Mouse (Mus musculus) olfactory bulb, adult 2 months (tissue): ENCODE measurements around the gene B3gnt7. TPM values are rescaled to one million over a fixed set of nuclear protein-coding genes. Genes with fewer than 3 reads are reported as not detected.

ENCODE experiments used
- H3K27ac ChIP-seq: fragments of 200-500 bp; 2 replicates; pipeline ENCODE4 v1.5.1; 2012; ENCODE audit warnings: low read depth, low read length; ENCODE audit not compliant: insufficient read depth
- H3K4me1 ChIP-seq: fragments of 200-500 bp; 2 replicates; pipeline ENCODE4 v1.6.1; 2012; ENCODE audit warnings: low read length; ENCODE audit not compliant: control insufficient read depth, insufficient read depth
- H3K4me3 ChIP-seq: fragments of 200-500 bp; 2 replicates; pipeline ENCODE4 v1.5.1; 2012; ENCODE audit warnings: mild to moderate bottlenecking, low read depth, low read length, moderate library complexity; ENCODE audit not compliant: insufficient read depth
- CTCF ChIP-seq: fragments of 200-500 bp; IDR thresholded peaks from 2 replicates; pipeline ENCODE4 v1.5.1; 2012; ENCODE audit warnings: low read depth, mild to moderate bottlenecking, low read length, moderate library complexity; ENCODE audit not compliant: insufficient read depth
- POLR2A ChIP-seq: fragments of 200-500 bp; IDR thresholded peaks from 2 replicates; pipeline ENCODE4 v1.6.1; 2012; ENCODE audit warnings: mild to moderate bottlenecking, low read depth, low read length, moderate library complexity; ENCODE audit not compliant: insufficient read depth
- WGBS: fragments of 180-500 bp; shearing (Covaris S2); methylation state at CpG from one replicate; pipeline ENCODE4 v1.1.7; 2018; 5-methylcytosine and 5-hydroxymethylcytosine counted together
- polyA plus RNA-seq: library from polyadenylated mRNA; stranded (reverse); fragments of >200 nt; gene quantifications from 2 replicates; pipeline ENCODE4 v1.2.4, GENCODE M21; 2012; ENCODE audit warnings: low replicate concordance; ENCODE audit not compliant: missing spikeins, insufficient read depth, insufficient read length

The B3gnt7 gene
- polyA plus RNA-seq, 1 experiment = not detected

DNA sequence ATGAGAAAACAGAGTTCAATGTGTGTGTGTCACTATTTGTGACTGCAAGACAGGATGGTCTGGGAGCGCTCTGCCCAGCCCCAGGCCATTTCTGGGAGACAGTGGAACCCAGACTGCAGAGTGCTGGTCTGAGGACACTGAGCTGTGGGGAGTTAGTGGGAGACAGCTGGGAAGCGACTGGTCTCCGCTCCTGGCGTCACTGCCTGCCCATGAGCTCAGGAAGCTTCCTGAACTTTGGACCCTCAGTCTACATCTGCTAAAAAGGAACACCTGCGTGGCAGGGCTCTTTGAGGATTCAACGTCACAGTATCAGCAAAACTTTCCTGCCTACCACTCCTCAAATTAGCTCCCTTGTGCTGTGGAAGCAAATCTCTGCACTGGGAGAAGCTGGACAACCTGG is 30.9 kb upstream of the B3gnt7 start:
- TF ChIP-seq CTCF (no peak), POLR2A (no peak)
- Histone ChIP-seq H3K4me3 (no peak overlapping the region), H3K4me1 (peaks cover 6% of the 10 kb centered on the region), H3K27ac (no peak overlapping the region)
- 85% methylated on average over 6 of the region's 6 CpGs for WGBS

DNA sequence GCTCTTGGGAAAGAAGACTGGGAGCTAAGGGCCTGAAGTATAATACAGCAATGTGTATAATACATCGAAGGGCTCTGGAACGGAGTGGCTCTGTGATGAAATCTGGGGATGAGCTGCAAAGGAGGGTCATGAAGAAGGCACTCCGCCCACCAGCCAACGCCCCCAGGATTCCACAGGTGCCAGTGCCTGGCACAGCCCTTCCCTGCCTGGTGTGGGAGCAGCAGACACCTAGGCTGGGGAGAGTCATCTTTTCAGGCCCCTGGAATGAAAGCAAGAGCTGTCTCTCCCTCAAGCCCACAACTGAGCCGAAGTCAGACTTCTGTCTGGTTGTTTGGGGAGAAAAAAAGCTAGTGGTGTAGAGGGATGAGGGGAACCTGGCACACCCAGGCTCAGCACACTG is 25.6 kb upstream of the B3gnt7 start:
- no peak overlapping the region for H3K4me3 ChIP-seq
- no peak for TF ChIP-seq CTCF
- no peak for TF ChIP-seq POLR2A
- whole genome bisulfite sequencing = 91% methylated on average over 5 of the region's 5 CpGs
- H3K27ac ChIP-seq = no peak overlapping the region
- peaks cover 6% of the 10 kb centered on the region for H3K4me1 ChIP-seq

DNA sequence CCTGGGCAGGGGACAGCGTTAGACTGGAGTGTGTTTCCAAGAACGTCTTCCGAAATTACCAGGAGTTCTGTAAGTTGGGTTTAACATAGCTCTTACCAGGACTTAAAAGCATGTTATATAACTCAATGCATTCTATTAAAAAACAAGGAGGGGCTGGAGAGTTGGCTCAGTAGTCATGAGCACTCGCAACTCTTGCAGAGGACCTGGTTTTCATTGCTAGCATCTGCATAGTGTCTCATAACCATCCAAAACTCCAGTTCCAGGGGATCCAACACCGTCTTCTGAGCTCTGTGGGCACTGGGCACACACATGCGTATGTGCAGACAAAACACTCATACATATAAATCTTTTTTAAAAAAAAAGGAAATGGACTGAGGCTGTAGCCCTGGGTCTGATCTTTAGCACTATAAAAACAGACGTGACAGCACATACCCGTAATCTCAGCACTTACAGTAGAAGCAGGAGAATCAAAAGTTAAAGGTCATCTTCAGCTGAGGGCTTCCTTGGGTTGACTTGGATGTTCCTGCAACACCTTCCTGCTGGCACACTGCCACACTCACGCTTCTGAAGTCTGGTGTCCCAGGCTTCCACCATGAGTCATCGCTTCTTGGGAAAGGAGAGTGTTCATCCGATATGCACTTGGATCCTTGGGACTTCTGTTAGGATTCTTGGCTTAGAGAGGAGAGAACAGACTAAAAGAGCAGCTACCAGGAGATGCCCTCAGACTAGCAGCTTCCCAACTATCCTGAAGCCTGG is 20.7 kb upstream of the B3gnt7 start:
- Histone ChIP-seq H3K27ac (no peak overlapping the region), H3K4me3 (no peak overlapping the region), H3K4me1 (peaks cover 8% of the 10 kb centered on the region)
- WGBS = 54% methylated on average over 11 of the region's 11 CpGs
- TF ChIP-seq CTCF = no peak
- TF ChIP-seq POLR2A = no peak

DNA sequence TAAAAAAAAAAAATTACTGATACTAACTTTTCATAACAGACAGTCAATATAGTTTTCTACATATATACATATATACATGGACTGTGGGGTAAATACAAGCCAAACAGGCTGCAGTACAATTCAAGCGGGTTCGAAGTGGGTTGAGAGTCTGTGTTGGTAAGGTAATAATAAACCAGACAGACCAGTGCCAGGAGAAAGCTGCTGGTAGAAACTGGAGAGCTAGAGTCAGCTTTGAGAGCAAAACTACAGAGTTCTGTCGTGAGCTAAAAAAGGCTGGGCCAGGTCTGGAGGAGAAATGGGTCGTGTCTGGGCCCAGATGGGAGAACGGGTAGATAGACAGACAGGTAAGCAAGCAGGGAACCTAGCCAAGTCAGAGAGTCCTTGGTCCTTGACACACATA is 18.5 kb upstream of the B3gnt7 start:
- Histone ChIP-seq H3K4me3 (no peak overlapping the region), H3K4me1 (peaks cover 8% of the 10 kb centered on the region), H3K27ac (no peak overlapping the region)
- WGBS = 95% methylated on average over 5 of the region's 5 CpGs
- TF ChIP-seq CTCF (no peak), POLR2A (no peak)

DNA sequence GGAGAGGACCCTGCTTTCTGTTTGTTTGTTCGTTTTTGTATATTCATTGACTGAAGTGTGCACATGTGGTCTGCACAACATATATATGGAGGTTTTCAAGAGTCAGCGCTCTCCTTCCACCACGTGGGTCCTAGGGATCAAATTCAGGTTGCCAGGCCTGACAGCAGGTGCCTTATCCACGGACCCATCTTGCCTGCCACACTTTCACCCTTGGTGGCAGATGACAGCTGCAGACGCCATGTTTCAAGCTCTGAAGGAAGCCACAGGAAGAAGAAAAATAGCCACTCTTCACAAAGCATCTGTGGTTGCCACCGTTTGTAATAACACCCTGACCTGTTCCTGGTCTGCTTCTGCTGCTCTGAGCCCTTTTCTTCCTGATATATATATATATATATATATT is 17.3 kb upstream of the B3gnt7 start:
- Histone ChIP-seq H3K27ac (no peak overlapping the region), H3K4me3 (no peak overlapping the region), H3K4me1 (peaks cover 8% of the 10 kb centered on the region)
- WGBS = 84% methylated on average over 6 of the region's 6 CpGs
- TF ChIP-seq CTCF = no peak
- TF ChIP-seq POLR2A = no peak

DNA sequence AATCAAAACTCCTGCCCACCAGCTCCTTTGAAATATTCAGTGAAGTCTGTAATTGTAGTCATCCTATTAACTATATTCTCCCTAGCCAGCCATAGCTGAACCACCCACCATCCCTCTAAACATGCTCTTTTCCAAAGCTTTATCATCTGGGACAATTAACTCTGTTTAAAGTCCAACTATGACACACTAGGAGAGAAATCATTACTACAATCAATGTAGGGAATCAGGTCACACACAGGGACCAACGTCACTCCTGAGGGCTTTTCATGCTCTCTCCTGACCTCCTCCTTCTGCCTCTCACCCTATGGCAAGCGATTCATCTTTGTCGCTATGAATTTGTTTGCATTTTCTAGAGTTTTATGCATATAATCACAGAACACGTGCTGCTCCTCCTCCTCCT is 15.2 kb upstream of the B3gnt7 start:
- no peak overlapping the region for H3K4me3 ChIP-seq
- TF ChIP-seq POLR2A (no peak), CTCF (no peak)
- no peaks in the 10 kb centered on the region for H3K4me1 ChIP-seq
- H3K27ac ChIP-seq = no peak overlapping the region
- 76% methylated on average over 4 of the region's 4 CpGs for WGBS

DNA sequence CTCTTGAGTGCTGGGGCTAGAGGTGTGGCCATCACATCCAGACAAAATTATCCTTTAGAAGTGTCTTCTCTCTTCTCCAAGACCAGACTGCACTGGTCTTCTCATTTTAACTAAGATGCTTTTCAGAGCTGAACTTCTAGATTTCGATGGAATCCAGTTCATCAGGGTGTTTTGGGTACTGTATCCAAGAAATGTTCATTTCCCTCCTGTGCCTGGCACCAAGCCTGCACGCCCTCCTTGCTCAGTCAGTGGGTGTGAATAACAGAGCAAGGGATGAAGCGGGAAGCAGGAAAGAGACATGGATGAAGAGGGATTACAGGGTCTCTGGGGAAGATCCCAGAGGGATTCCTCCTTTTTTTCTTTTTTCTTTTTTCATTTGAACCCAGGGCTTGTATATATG is 12.2 kb upstream of the B3gnt7 start:
- WGBS = 45% methylated on average over 3 of the region's 3 CpGs
- Histone ChIP-seq H3K4me1 (peaks cover 5% of the 10 kb centered on the region; the same call in 1 of the 2 replicates), H3K27ac (no peak overlapping the region), H3K4me3 (no peak overlapping the region)
- TF ChIP-seq POLR2A = no peak
- TF ChIP-seq CTCF = no peak

DNA sequence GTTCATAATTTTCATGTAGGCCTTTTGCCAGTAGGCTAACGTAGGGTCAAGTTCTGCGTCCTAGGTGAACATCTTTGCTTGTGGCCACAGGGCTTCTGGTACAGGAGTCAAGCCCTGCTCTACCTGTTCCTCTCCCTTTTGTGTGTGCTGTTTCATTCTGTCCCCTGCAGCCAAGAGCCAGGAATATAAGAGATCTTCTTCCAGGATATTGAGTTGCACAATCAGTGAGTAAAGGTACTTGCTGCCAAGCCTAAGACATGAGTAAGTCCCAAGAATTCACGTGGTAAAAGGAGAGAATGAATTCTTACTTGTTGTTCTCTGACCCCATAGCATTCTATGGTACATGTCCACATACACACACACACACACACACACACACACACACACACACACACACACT is 9.5 kb upstream of the B3gnt7 start:
- Histone ChIP-seq H3K4me3 (no peak overlapping the region), H3K27ac (no peak overlapping the region), H3K4me1 (peaks cover 5% of the 10 kb centered on the region; the same call in 1 of the 2 replicates)
- TF ChIP-seq POLR2A (no peak), CTCF (no peak)
- 88% methylated on average over 3 of the region's 3 CpGs for WGBS

DNA sequence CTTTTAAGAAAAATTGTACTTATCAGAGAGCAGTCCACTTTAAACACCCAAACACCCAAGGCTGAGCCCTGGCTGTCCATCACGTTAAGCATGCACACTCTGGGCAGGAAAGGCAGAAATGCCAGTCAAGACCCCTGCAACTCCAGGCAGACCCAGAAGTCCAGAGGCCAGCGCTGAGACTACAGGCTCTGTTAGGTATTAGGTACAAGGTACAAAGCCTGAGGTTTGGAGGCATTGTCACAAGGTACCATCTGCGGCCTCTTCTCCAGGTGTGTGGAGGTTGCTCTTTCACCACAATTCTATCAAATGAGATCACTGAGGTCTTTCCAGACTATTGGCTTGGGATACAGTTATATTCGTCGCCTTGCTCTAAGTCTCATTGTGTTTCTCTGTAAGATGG is 8.8 kb upstream of the B3gnt7 start:
- TF ChIP-seq POLR2A (no peak), CTCF (no peak)
- peaks cover 5% of the 10 kb centered on the region; the same call in 1 of the 2 replicates for H3K4me1 ChIP-seq
- no peak overlapping the region for H3K4me3 ChIP-seq
- no peak overlapping the region for H3K27ac ChIP-seq
- WGBS = 86% methylated on average over 5 of the region's 5 CpGs
